Mouse (Mus musculus) liver, postnatal 0 days (tissue): ENCODE data around the gene Syt6.

Experiments used
- CTCF ChIP-seq: sonication (generic); IDR thresholded peaks from 2 replicates; pipeline ENCODE4 v1.5.1; 2016; ENCODE audit warnings: antibody characterized with exemption, low read depth
- EP300 ChIP-seq: IDR thresholded peaks from 2 replicates; pipeline ENCODE4 v1.6.1; 2016; ENCODE audit warnings: antibody characterized with exemption, low read depth, mild to moderate bottlenecking

- TF ChIP-seq CTCF (no peak), EP300 (no peak)
These were observed 50.1 kb downstream of the Syt6 start for GRCm38 (mm10) chr3:103625169-103625568.
